Mouse (Mus musculus): Measurements from ENCODE around the gene Tmem100.

Gene Tmem100

GRCm38 (mm10) chr11:90059241-90059640 is 29.1 kb downstream of the Tmem100 start:
- no peak for DNase-seq (ENCODE audit: low spot score in 2 of 2)

GRCm38 (mm10) chr11:90062657-90063056 is 32.5 kb downstream of the Tmem100 start:
- DNase-seq (ENCODE audit: low spot score in 2 of 2): no peak

- DNase-seq (ENCODE audit: low spot score in 2 of 2): no peak
Observed at GRCm38 (mm10) chr11:90066405-90067250, 36.5 kb downstream of the Tmem100 start.

DNA sequence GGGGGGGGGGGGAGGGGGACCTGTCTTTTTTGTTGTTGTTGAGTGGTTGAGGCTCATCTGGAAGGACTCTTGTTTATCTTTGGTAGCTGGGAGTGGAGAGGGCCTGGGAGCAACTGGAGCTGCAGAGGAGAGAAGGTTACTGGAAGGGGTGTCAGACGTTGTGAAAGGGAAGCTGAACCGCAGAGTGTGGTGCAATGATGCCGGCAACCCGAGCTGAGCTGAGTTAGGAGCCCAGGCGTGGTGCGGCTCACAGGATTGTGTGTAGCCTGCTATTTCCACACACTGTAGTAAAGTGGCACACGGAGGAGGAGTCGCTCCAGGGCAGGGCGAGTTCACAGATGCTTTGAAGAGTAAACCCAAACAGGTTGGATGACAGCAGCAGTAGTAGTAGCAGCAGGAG is 41.6 kb downstream of the Tmem100 start:
- no peak for DNase-seq (ENCODE audit: low spot score in 2 of 2)

DNA sequence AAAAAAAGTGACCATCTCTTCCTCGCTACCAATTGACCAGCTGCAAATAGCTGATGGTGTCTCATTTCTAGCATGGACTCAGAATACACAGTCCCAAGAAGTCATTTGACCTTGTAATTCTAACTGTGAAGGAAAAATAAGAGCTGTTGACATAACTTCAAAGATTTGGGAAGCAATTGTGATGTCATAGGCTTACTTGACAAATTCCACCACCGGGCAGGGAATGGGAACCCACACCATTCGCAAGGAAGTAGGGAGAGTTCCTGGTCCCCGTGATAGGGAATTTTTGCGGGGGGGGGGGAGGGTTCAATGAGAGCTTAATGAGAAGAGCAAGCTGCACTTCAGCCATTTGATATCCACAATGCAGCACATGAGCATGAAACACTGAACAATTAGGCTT is 43.1 kb downstream of the Tmem100 start:
- DNase-seq (ENCODE audit: low spot score in 2 of 2): no peak

GRCm38 (mm10) chr11:90076666-90077065 is 46.5 kb downstream of the Tmem100 start:
- DNase-seq (ENCODE audit: low spot score in 2 of 2): no peak

- no peak for DNase-seq (ENCODE audit: low spot score in 2 of 2)
Observed at GRCm38 (mm10) chr11:90080678-90081267, 50.6 kb downstream of the Tmem100 start.

DNA sequence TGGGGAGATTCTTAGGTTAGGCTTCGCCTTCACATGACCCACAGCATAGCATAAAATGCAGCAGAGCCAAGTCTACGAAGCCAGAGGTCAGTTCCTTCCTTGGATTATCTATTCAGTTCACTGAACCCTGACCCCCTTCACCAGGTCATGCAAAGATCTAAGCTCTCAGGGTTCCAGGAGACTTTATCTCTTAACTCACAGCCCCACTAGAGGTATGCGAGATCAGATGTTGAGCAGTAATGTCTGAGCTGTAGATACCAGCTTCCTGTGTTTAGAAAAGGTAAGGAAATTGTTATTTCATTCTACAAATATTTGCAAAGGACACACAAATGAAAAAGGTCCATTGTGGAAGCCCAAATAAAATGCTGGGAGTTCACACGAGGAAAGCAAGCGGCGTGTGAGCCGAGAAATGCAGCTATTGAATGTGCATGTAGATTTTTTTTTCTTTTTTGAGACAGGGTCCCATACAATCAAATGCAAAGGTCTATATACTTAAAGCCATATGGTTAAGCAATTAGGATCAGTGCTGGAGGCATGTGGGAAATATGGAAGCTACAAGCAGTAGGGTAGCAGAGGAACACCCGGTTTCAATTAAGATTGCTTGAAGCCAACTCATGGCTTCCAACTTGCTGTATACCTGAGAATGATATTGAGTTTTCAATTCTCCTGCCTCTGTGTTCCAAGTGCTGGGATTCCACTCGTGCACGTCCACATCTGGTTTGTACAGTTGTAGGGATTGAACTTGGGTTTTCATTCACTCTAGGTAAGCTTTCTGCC is 51.9 kb downstream of the Tmem100 start:
- DNase-seq (ENCODE audit: low spot score in 2 of 2): no peak

DNA sequence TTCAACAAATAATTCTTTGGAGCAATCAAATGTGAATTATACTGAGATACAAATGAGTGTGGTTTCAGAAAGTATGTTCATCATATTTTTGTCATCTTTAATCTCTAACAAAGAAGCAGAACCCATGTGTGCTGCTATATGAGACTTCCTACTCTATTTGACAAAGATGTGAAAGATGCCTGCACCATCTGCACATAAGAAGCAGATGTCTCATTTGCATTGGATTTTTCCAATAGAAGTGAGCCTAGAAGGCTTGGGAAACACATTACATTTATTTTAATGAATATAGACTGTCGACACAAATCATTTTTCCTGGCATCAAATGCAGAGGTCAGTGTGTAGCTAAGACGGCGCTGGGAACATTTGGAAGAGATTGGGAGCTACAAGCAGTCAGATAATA is 52.9 kb downstream of the Tmem100 start:
- DNase-seq (ENCODE audit: low spot score in 2 of 2): no peak

DNA sequence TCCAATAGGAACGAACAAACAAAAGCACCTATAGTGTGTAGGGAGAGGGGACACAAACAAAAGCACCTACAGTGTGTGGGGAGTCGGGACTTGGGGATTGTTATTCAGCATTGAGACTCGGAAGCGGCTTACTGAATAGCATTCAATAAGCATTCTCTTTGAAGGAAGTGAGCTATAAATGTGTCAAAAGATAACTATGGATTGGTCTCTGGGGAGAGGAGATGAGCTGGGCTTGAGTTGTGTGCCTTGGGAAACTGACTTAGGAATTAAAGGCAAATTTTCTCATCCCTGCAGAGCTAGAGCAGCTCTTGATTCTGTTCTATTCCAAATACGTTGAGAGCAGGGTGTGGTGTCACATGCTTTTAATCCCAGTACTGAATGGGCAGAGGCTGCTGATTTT is 54.0 kb downstream of the Tmem100 start:
- DNase-seq (ENCODE audit: low spot score in 2 of 2): no peak

All from frontal cortex, postnatal 14 days (tissue).